Mouse (Mus musculus) liver, embryonic 14.5 days (tissue): ENCODE results near the gene Adam12.

Source experiments
- CTCF ChIP-seq: IDR thresholded peaks from 2 replicates; pipeline ENCODE4 v1.5.1; 2016; ENCODE audit warnings: antibody characterized with exemption, low read depth, control low read depth
- EP300 ChIP-seq: IDR thresholded peaks from 2 replicates; pipeline ENCODE4 v1.6.1; 2016; ENCODE audit warnings: antibody characterized with exemption, low read depth

- TF ChIP-seq CTCF (no peak), EP300 (no peak)
Observed at GRCm38 (mm10) chr7:134231378-134232346, at the start of gene Adam12.
